Mouse (Mus musculus) small intestine, adult 2 months (tissue): Measurements from ENCODE around the gene Snx29. TPM values are rescaled to one million over a fixed set of nuclear protein-coding genes. Genes with fewer than 3 reads are reported as not detected.

Experiments
- H3K27ac ChIP-seq: fragments of 200-500 bp; 2 replicates; pipeline ENCODE4 v1.5.1; 2012; ENCODE audit warnings: low read depth, low read length, control low read depth, inconsistent platforms; ENCODE audit not compliant: insufficient read depth
- H3K27me3 ChIP-seq: fragments of 200-500 bp; 2 replicates; pipeline ENCODE4 v1.6.1; 2012; ENCODE audit warnings: mild to moderate bottlenecking, moderate library complexity, low read length, inconsistent platforms; ENCODE audit not compliant: control insufficient read depth, insufficient read depth
- H3K36me3 ChIP-seq: fragments of 200-500 bp; 2 replicates; pipeline ENCODE4 v1.6.1; 2012; ENCODE audit warnings: mild to moderate bottlenecking, low read length, control low read depth, inconsistent platforms; ENCODE audit not compliant: control insufficient read depth, insufficient read depth
- H3K4me1 ChIP-seq: fragments of 200-500 bp; 2 replicates; pipeline ENCODE4 v1.6.1; 2012; ENCODE audit warnings: low read length, inconsistent platforms, mixed read lengths; ENCODE audit not compliant: control insufficient read depth, insufficient read depth, insufficient read length
- H3K4me3 ChIP-seq: fragments of 200-500 bp; 2 replicates; pipeline ENCODE4 v1.5.1; 2012; ENCODE audit warnings: low read depth, mild to moderate bottlenecking, control low read depth, inconsistent platforms, low read length, moderate library complexity
- CTCF ChIP-seq: fragments of 200-500 bp; IDR thresholded peaks from 2 replicates; pipeline ENCODE4 v1.5.1; 2012; ENCODE audit warnings: low read depth, mild to moderate bottlenecking, control low read depth, inconsistent platforms, low read length, moderate library complexity, mixed read lengths; ENCODE audit not compliant: insufficient replicate concordance, insufficient read length; ENCODE audit errors: extremely low read depth
- POLR2A ChIP-seq: fragments of 200-500 bp; IDR thresholded peaks from 2 replicates; pipeline ENCODE4 v1.6.1; 2012; ENCODE audit warnings: low read depth, mild to moderate bottlenecking, control low read depth, inconsistent platforms, low read length, moderate library complexity
- WGBS: fragments of 180-500 bp; shearing (Covaris S2); methylation state at CpG from one replicate; pipeline ENCODE4 v1.1.7; 2018; 5-methylcytosine and 5-hydroxymethylcytosine counted together
- polyA plus RNA-seq: library from polyadenylated mRNA; depleted of rRNA; stranded (reverse); fragments of >200 nt; gene quantifications from 2 replicates; pipeline ENCODE4 v1.2.3, GENCODE M21; 2012

The Snx29 gene
- polyA plus RNA-seq, 1 experiment, result 6.0 TPM

DNA sequence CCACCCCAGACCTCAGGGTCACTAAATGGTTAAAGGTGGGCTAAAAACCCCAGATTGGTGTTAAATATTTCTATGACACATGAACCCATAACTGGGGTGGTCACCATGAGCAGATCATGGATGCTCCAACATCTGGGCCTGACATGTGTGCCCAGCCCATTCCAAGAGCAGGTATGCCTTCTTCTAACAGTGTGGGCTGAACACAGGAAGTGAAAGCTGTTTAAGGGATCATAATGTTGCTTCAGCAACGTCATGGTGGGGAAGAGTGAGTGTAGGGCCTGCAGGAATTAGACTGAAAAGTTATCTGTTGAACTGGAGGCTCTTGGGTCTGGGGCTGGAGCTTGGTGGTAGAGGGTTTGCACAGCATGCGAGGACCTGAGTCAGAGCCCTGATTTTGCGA is 405.9 kb downstream of the Snx29 start:
- Histone ChIP-seq H3K4me3 (no peak overlapping the region), H3K4me1 (no peaks in the 10 kb centered on the region), H3K27ac (no peak overlapping the region), H3K27me3 (no peaks in the 10 kb centered on the region), H3K36me3 (no peaks in the 10 kb centered on the region)
- TF ChIP-seq CTCF, result no peak
- TF ChIP-seq POLR2A, result no peak
- 68% methylated on average over 3 of the region's 3 CpGs for WGBS

DNA sequence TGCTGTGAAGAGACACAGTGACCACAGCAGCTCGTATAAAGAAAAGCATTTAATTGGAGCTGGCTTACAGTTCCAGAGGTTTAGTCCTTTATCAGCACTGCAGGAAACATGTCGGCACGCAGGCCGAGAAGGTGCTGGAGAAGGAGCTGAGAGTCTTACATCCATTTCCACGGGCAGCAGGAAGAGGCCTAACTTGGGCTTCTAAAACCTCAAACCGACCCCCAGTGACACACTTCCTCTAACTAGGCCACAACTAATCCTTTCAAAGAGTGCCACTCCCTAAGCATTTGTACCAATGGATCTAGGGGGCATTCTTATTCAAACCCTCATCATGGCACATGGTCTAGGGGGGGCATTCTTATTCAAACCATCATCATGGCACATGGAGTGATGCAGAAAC is 406.4 kb downstream of the Snx29 start:
- WGBS, result 83% methylated on average over 6 of the region's 6 CpGs
- TF ChIP-seq POLR2A (no peak), CTCF (no peak)
- Histone ChIP-seq H3K36me3 (no peaks in the 10 kb centered on the region), H3K4me3 (no peak overlapping the region), H3K27ac (no peak overlapping the region), H3K4me1 (no peaks in the 10 kb centered on the region), H3K27me3 (no peaks in the 10 kb centered on the region)

DNA sequence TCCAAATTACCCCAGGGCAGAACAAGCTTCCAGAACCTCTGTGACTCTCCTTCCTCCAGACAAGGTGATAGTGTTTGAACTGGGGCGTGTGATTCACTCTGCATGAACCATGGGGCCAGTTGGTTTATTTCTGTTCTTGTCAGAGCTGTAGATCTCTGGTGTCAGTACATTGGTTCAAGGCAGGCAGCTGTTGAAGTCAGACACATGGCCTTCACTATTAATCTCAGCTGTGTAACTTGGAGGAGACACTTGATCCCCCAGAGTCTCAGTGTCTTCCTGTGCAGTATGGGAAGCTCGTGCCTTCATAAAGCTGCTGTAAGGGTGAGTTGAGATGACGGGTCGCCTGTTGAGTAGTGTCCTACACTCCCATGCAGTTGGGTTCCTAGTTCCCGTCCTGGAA is 407.1 kb downstream of the Snx29 start:
- TF ChIP-seq CTCF (no peak), POLR2A (no peak)
- Histone ChIP-seq H3K36me3 (no peaks in the 10 kb centered on the region), H3K27me3 (no peaks in the 10 kb centered on the region), H3K4me3 (no peak overlapping the region), H3K4me1 (no peaks in the 10 kb centered on the region), H3K27ac (no peak overlapping the region)
- 94% methylated on average over 5 of the region's 5 CpGs for WGBS

DNA sequence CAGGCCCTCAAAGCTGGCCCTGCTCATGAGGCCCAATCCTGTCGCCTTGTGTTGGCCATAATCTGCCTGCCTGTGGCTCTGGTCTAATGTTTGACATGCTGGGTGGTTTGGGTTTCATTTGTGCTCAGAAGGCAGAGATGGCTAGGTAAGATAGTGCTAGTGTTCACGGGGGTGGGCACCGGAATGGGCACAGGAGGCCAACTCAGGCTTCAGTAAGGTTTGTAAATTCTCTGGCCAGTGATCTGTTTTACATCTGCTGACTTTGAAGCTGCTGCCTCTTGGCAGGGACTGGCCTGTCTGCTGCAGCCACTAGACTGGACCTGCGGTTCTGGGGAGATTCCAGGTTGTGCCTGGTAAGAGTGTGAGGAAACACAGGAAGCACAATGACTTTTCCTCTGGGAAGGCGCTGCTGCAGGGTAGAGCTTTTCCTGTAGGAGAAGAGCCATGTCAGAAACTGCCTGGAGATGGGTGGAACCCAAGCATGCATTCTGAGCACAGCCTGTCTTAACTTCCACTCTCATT is 408.4 kb downstream of the Snx29 start:
- H3K36me3 ChIP-seq, result no peaks in the 10 kb centered on the region
- H3K27ac ChIP-seq, result no peak overlapping the region
- 85% methylated on average over 5 of the region's 5 CpGs for WGBS
- H3K27me3 ChIP-seq, result no peaks in the 10 kb centered on the region
- no peaks in the 10 kb centered on the region for H3K4me1 ChIP-seq
- no peak overlapping the region for H3K4me3 ChIP-seq
- TF ChIP-seq POLR2A (no peak), CTCF (no peak)

GRCm38 (mm10) chr16:11738341-11738740 is 415.6 kb downstream of the Snx29 start:
- no peak for TF ChIP-seq POLR2A
- TF ChIP-seq CTCF, result no peak
- WGBS, result 59% methylated on average over 7 of the region's 7 CpGs
- no peak overlapping the region for H3K27ac ChIP-seq

DNA sequence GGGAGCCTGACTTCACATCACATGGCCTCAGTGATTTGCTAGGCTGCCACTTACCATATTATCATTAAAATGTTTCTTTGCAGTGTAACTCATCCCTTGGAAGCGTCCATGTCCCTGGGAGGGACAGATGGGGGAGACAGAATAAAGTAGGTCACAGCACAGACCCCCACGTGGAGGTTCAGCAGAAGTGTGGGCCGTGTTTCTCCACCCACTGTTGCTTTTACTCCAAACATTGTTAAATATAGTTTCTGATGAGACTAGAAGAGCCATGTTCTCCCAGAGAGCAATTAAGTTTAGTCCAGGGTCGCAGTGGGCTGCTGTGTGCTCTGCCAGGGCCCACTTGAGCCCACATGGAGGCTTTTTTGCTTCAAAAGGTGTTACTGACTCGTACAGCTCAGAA is 419.2 kb downstream of the Snx29 start:
- WGBS, result 83% methylated on average over 5 of the region's 5 CpGs

More at GRCm38 (mm10) chr16:11738341-11738740, 415.6 kb downstream of the Snx29 start:
- Histone ChIP-seq H3K36me3 (no peaks in the 10 kb centered on the region), H3K4me3 (no peak overlapping the region), H3K4me1 (peaks cover 14% of the 10 kb centered on the region), H3K27me3 (no peaks in the 10 kb centered on the region)

DNA sequence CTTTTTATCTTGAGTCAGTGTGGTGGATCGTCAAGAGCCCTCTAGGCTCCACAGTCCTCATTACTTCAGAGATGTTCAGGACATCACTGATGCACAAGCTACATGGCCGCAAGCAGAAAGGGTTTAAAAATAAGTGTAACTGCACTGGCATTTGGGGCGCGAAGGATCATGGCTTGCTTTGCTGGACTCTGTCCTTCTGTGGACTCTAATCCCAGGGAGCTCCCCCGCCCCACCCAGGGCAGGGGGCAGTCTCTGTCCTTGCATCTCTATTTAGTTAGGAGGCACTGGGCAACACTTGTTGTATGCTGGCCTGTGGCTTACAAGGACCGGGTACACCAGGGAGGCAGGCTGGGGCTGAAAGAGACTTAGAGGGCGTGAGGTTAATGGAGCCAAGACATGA is 419.6 kb downstream of the Snx29 start:
- peaks cover 14% of the 10 kb centered on the region for H3K4me1 ChIP-seq
- no peaks in the 10 kb centered on the region for H3K36me3 ChIP-seq
- H3K27me3 ChIP-seq, result no peaks in the 10 kb centered on the region
- no peak overlapping the region for H3K27ac ChIP-seq
- WGBS, result 59% methylated on average over 7 of the region's 7 CpGs
- no peak overlapping the region for H3K4me3 ChIP-seq
- TF ChIP-seq POLR2A, result no peak
- TF ChIP-seq CTCF, result no peak

More for the DNA sequence above, 419.2 kb downstream of the Snx29 start:
- H3K4me1 ChIP-seq, result peaks cover 14% of the 10 kb centered on the region
- H3K4me3 ChIP-seq, result no peak overlapping the region
- no peaks in the 10 kb centered on the region for H3K36me3 ChIP-seq
- H3K27ac ChIP-seq, result no peak overlapping the region
- no peaks in the 10 kb centered on the region for H3K27me3 ChIP-seq
- TF ChIP-seq POLR2A (no peak), CTCF (no peak)
